Mouse (Mus musculus) kidney, postnatal 0 days (tissue): ENCODE results near the gene Rp9. TPM values are rescaled to one million over a fixed set of nuclear protein-coding genes. Genes with fewer than 3 reads are reported as not detected.
"Not testable (repeated sequence)": the region's sequence is repeated elsewhere in the genome, so short reads cannot be mapped to it uniquely, and the experiment has no call there.

Source experiments
- ATAC-seq: fragments of 200-750 bp; cut with Nextera tagmentation; replicated peaks from 2 replicates; pipeline ENCODE4 v1.8.0; 2017; ENCODE audit warnings: low read depth, moderate number of reproducible peaks, moderate TSS enrichment, moderate library complexity; ENCODE audit not compliant: low FRiP score
- DNase-seq: peaks from one replicate; pipeline ENCODE4 v3.0.0-alpha.2; 2016; ENCODE audit warnings: low spot score
- H3K27ac ChIP-seq: fragments of 300-500 bp; sonication (generic); 2 replicates; pipeline ENCODE4 v1.5.1; 2014; ENCODE audit warnings: mild to moderate bottlenecking
- H3K27me3 ChIP-seq: fragments of 300-500 bp; sonication (generic); 2 replicates; pipeline ENCODE4 v1.6.1; 2014; ENCODE audit warnings: low read length, mixed read lengths; ENCODE audit not compliant: insufficient read depth
- H3K36me3 ChIP-seq: fragments of 300-500 bp; sonication (generic); 2 replicates; pipeline ENCODE4 v1.6.1; 2014; ENCODE audit warnings: low read length, mixed read lengths; ENCODE audit not compliant: insufficient read depth
- H3K4me1 ChIP-seq: fragments of 300-500 bp; sonication (generic); replicated peaks from 2 replicates; pipeline ENCODE4 v1.6.1; 2014; ENCODE audit warnings: antibody characterized with exemption, low read length, mixed read lengths; ENCODE audit not compliant: insufficient read depth
- H3K4me2 ChIP-seq: fragments of 300-500 bp; sonication (generic); 2 replicates; pipeline ENCODE4 v1.6.1; 2014; ENCODE audit warnings: mild to moderate bottlenecking, low read length, moderate library complexity, mixed read lengths
- H3K4me3 ChIP-seq: fragments of 300-500 bp; sonication (generic); replicated peaks from 2 replicates; pipeline ENCODE4 v1.5.1; 2014; ENCODE audit warnings: low read depth, low read length
- H3K9ac ChIP-seq: fragments of 300-500 bp; sonication (generic); 2 replicates; pipeline ENCODE4 v1.6.1; 2014; ENCODE audit warnings: low read depth, low read length
- H3K9me3 ChIP-seq: fragments of 300-500 bp; sonication (generic); replicated peaks from 2 replicates; pipeline ENCODE4 v1.6.1; 2016; ENCODE audit warnings: low read length, inconsistent platforms, mixed read lengths
- CTCF ChIP-seq: IDR thresholded peaks from 2 replicates; pipeline ENCODE4 v1.5.1; 2016; ENCODE audit warnings: antibody characterized with exemption, low read depth, mild to moderate bottlenecking, moderate library complexity
- WGBS: fragments of 180-500 bp; shearing (Covaris S2); extraction: QIAGEN DNeasy Blood & Tissue Kit; methylation state at CpG from one replicate; pipeline ENCODE4 v1.1.7; 2014; 5-methylcytosine and 5-hydroxymethylcytosine counted together
- polyA plus RNA-seq: library from polyadenylated mRNA; unstranded; fragments of >200 nt; fragmentation: Nextera tagmentation; extraction: Ambion mirVana; gene quantifications from 2 replicates; pipeline ENCODE4 v1.2.1, GENCODE M21; 2015

The Rp9 gene
- polyA plus RNA-seq, 1 experiment from 2014 or later: 82.6 TPM

DNA sequence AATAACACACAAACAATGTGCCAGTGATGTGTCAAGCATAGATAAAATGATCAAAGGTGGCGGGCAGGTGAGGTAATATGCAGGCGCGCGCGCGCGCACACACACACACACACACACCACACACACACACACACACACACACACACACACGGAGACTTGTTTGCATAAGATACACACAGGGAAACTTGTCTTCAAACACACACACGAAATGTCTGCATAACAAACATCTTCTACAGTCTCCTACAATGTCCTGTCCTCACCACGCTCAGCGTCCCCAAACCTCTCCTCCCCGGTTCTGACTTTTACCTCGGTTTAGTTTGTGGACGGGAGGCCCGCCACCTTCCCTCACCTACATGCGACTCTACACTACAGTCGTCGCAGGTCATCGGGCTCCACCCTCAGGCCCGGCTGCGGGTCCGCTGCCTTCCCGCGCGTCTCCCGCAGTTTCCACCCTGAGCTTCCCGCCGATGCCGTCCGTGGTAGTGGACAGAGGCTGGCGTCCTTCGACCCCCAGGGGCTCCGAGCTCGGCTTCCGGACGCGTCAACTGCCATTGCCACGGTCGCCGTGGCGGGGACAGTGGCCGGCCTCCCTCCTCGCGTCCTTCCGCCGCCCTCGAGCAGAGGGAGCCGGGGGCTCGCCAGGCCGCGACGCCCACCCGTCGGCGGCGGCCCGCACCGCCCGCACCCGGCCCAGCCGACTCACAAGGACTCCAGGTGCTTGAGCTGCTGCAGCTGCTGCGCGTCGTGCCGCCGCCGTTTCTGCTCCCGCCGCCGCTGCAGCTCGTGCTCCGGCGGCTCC is 2.0 kb downstream of the Rp9 start:
- peak; percentile 56 for DNase-seq
- H3K4me1 ChIP-seq: no peaks in the 10 kb centered on the region
- H3K27me3 ChIP-seq: no peaks in the 10 kb centered on the region
- peak overlapping the region; percentile 90 for H3K4me3 ChIP-seq
- no peaks in the 10 kb centered on the region for H3K36me3 ChIP-seq
- peak overlapping the region; percentile 96 for H3K9ac ChIP-seq
- TF ChIP-seq CTCF: no peak
- peak overlapping the region; percentile 94 for H3K27ac ChIP-seq
- peak overlapping the region; percentile 86 for H3K4me2 ChIP-seq
- no peaks in the 10 kb centered on the region for H3K9me3 ChIP-seq
- peak; percentile 68 for ATAC-seq
- WGBS: under 1% methylated on average over 72 of the region's 73 CpGs

DNA sequence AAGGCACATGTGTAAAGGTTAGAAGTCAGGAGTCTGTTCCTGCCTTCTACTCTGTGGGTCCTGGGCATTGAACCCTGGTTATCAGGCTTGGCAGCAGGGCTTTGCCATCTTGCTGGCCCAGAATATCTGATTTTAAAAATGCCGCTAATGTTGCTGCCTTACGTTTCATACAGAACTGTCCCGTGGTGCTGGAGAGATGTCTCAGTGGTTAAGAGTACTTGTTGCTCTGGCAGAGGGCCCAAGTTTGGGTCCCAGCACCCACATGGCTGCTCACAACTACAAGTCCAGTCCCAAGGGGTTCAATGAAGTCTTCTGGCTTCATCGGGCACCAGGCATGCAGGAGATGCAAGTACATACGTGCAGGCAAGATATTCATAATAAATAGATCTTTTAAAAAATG is 3.3 kb downstream of the Rp9 start:
- DNase-seq (no peak), ATAC-seq (no peak)
- H3K4me1 ChIP-seq: no peaks in the 10 kb centered on the region
- no peak overlapping the region for H3K4me2 ChIP-seq
- no peaks in the 10 kb centered on the region for H3K36me3 ChIP-seq
- TF ChIP-seq CTCF: no peak
- H3K9ac ChIP-seq: no peak overlapping the region
- no peaks in the 10 kb centered on the region for H3K9me3 ChIP-seq
- no peak overlapping the region for H3K27ac ChIP-seq
- no peaks in the 10 kb centered on the region for H3K27me3 ChIP-seq
- WGBS: 90% methylated on average over 5 of the region's 5 CpGs
- H3K4me3 ChIP-seq: no peak overlapping the region

DNA sequence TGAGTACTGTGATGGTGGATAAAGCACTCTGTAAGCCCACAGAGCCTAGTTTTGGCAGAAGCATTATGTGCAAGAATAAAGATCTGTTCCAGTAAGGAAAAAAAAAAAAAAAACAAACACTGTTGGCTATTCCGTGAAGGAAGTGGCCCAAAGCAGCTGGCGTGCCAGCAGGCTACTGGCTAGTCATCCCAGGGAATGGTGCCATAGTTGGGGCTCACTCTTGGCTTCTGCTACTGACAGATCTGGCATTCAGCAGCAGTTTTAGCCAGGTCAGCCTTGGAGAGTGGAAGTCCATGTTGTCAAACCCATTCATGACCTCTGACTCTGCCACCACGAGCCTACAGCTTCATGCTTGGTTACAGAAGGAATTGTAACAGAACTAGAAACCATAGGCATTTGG is 7.6 kb downstream of the Rp9 start:
- Histone ChIP-seq H3K27me3 (no peaks in the 10 kb centered on the region), H3K36me3 (peaks cover 8% of the 10 kb centered on the region; the same call in 1 of the 2 replicates), H3K9me3 (no peaks in the 10 kb centered on the region), H3K4me1 (no peaks in the 10 kb centered on the region), H3K9ac (no peak overlapping the region), H3K27ac (no peak overlapping the region), H3K4me3 (no peak overlapping the region), H3K4me2 (no peak overlapping the region)
- TF ChIP-seq CTCF: no peak
- 90% methylated on average over 3 of the region's 3 CpGs for WGBS
- ATAC-seq (no peak), DNase-seq (no peak)

DNA sequence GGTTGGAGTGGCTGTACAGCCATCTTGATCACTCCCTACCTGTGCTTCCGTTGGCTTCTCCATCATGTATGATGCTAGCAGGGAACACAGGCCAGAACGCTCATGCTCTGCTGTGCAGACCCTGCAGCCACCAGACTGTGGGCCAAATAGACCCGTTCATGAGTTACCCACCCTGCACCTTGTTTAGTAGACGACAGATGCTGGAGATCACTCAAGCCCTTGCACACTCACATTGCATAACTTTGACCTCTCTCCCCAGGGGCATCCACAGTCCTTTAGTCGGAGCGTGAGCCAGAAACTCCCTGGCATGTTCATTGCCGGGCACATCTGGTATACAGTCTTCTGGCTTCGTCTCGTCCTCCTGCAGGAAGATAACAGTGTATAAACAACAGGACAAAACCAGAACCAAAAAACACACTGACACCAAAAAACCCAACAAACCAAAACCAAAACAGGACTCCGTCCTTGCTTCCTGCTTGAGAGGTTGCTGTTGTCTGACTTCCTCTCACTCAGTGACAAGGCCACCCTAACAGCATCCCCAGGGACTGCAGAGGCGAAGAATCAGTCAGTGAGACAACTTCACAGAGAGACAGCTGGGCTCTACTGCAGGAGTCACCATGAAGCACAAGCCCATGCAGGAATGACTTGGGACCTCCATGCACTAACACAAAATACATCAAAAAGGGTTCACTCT is 12.3 kb downstream of the Rp9 start:
- Histone ChIP-seq H3K4me3 (no peak overlapping the region), H3K9me3 (no peaks in the 10 kb centered on the region), H3K36me3 (peaks cover 47% of the 10 kb centered on the region), H3K9ac (no peak overlapping the region), H3K27me3 (no peaks in the 10 kb centered on the region), H3K4me2 (no peak overlapping the region), H3K27ac (no peak overlapping the region), H3K4me1 (no peaks in the 10 kb centered on the region)
- ATAC-seq (no peak), DNase-seq (no peak)
- 88% methylated on average over 11 of the region's 11 CpGs for WGBS
- TF ChIP-seq CTCF: no peak

DNA sequence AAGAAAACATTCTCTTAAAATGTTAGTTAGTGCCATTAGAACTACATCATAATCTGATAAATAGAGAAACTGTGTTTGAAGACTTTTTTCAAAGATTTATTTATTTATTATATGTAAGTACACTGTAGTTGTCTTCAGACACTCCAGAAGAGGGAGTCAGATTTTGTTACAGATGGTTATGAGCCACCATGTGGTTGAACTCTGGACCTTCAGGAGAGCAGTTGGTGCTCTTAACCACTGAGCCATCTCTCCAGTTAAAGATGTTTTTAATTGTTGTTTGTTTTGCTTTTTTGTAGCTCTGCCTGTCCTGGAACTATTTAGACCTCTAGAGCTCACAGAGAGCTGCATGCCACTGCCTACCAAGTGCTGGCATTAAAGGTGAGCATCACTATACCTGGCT is 14.5 kb downstream of the Rp9 start:
- no peak for ATAC-seq

DNA sequence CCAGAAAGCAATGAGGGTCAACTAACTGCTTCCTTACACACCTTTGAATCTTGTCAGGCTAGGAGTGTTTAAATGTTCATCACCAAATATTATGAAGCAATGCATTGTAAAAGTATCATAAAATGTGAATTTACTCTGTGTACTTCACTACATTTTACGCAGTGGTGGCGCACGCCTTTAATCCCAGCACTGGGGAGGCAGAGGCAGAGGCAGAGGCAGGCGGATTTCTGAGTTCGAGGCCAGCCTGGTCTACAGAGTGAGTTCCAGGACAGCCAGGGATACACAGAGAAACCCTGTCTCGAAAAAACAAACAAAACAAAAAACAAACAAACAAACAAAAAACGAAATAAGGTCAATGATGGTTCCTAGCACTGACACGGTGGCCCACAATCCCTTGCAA is 15.6 kb downstream of the Rp9 start, which contains the start of gene Gm17545:
TSS of gene Gm17545 (plus strand) at position 301 of the 400 bp plus-strand sequence.
- peaks cover 68% of the 10 kb centered on the region for H3K36me3 ChIP-seq
- H3K27me3 ChIP-seq, ATAC-seq, H3K27ac ChIP-seq, DNase-seq, H3K9ac ChIP-seq, H3K4me3 ChIP-seq, H3K4me1 ChIP-seq, H3K9me3 ChIP-seq, H3K4me2 ChIP-seq: not testable (repeated sequence)
- 94% methylated on average over 8 of the region's 8 CpGs for WGBS

More for the DNA sequence above, 14.5 kb downstream of the Rp9 start:
- H3K27ac ChIP-seq: no peak overlapping the region
- no peak overlapping the region for H3K4me2 ChIP-seq
- TF ChIP-seq CTCF: peak; percentile 24; the same call in 1 of the 2 replicates
- H3K4me1 ChIP-seq: no peaks in the 10 kb centered on the region
- peaks cover 63% of the 10 kb centered on the region for H3K36me3 ChIP-seq
- H3K27me3 ChIP-seq: no peaks in the 10 kb centered on the region
- H3K9me3 ChIP-seq: no peaks in the 10 kb centered on the region
- DNase-seq: no peak
- H3K9ac ChIP-seq: no peak overlapping the region
- H3K4me3 ChIP-seq: no peak overlapping the region
